Mouse (Mus musculus): ENCODE data around the gene Clec9a. TPM values are rescaled to one million over a fixed set of nuclear protein-coding genes. Genes with fewer than 3 reads are reported as not detected.

Clec9a gene
- polyA plus RNA-seq, 1 experiment from 2014 or later: 0.36 TPM

- Histone ChIP-seq H3K4me1 (ENCODE audit: control insufficient read depth, insufficient read depth, low read length) (no peaks in the 10 kb centered on the region; the same call in 1 of the 2 replicates), H3K27me3 (ENCODE audit: control insufficient read depth, insufficient read depth, low read length) (no peaks in the 10 kb centered on the region), H3K27ac (ENCODE audit: low read depth, low read length) (no peak overlapping the region), H3K9me3 (replicated peaks; ENCODE audit: control insufficient read depth, low read length) (no peaks in the 10 kb centered on the region), H3K4me3 (ENCODE audit: low read depth, low read length) (no peak overlapping the region), H3K9ac (ENCODE audit: low read depth, low read length) (no peak overlapping the region), H3K36me3 (ENCODE audit: control insufficient read depth, insufficient read depth, low read length) (no peaks in the 10 kb centered on the region), H3K4me2 (no peak overlapping the region)
- no peak for ATAC-seq (replicated peaks; ENCODE audit: insufficient number of reproducible peaks, low FRiP score, low TSS enrichment)
- WGBS (ENCODE audit: insufficient replicate concordance): 62% methylated on average over 3 of the region's 3 CpGs
Observed at GRCm38 (mm10) chr6:129383466-129383865, 25.2 kb upstream of the Clec9a start.

- Histone ChIP-seq H3K36me3 (ENCODE audit: control insufficient read depth, insufficient read depth, low read length) (no peaks in the 10 kb centered on the region), H3K4me3 (ENCODE audit: low read depth, low read length) (no peak overlapping the region), H3K27ac (ENCODE audit: low read depth, low read length) (no peak overlapping the region), H3K9me3 (replicated peaks; ENCODE audit: control insufficient read depth, low read length) (no peaks in the 10 kb centered on the region), H3K27me3 (ENCODE audit: control insufficient read depth, insufficient read depth, low read length) (no peaks in the 10 kb centered on the region), H3K4me2 (no peak overlapping the region), H3K9ac (ENCODE audit: low read depth, low read length) (no peak overlapping the region), H3K4me1 (ENCODE audit: control insufficient read depth, insufficient read depth, low read length) (no peaks in the 10 kb centered on the region; the same call in 1 of the 2 replicates)
- WGBS (ENCODE audit: insufficient replicate concordance): 62% methylated on average over 4 of the region's 4 CpGs
- no peak for ATAC-seq (replicated peaks; ENCODE audit: insufficient number of reproducible peaks, low FRiP score, low TSS enrichment)
Observed at GRCm38 (mm10) chr6:129385000-129385399, 23.7 kb upstream of the Clec9a start.

- Histone ChIP-seq H3K4me1 (ENCODE audit: control insufficient read depth, insufficient read depth, low read length) (no peaks in the 10 kb centered on the region; the same call in 1 of the 2 replicates), H3K27me3 (ENCODE audit: control insufficient read depth, insufficient read depth, low read length) (no peaks in the 10 kb centered on the region), H3K9ac (ENCODE audit: low read depth, low read length) (no peak within 1 kb of the TSS), H3K27ac (ENCODE audit: low read depth, low read length) (no peak within 1 kb of the TSS), H3K4me2 (no peak within 1 kb of the TSS), H3K36me3 (ENCODE audit: control insufficient read depth, insufficient read depth, low read length) (no peaks in the 10 kb centered on the region), H3K4me3 (ENCODE audit: low read depth, low read length) (no peak within 1 kb of the TSS), H3K9me3 (replicated peaks; ENCODE audit: control insufficient read depth, low read length) (no peaks in the 10 kb centered on the region)
- ATAC-seq (replicated peaks; ENCODE audit: insufficient number of reproducible peaks, low FRiP score, low TSS enrichment): no peak
- 77% methylated on average over 2 of the region's 2 CpGs for WGBS (ENCODE audit: insufficient replicate concordance)
Observed at GRCm38 (mm10) chr6:129385774-129386173, 22.9 kb upstream of the Clec9a start, which contains the start of gene Clec12b. Clec12b (minus strand) TSS chr6:129385874.

- H3K9me3 ChIP-seq (replicated peaks; ENCODE audit: control insufficient read depth, low read length): no peaks in the 10 kb centered on the region
- H3K4me2 ChIP-seq: no peak overlapping the region
- H3K4me3 ChIP-seq (ENCODE audit: low read depth, low read length): no peak overlapping the region
- no peaks in the 10 kb centered on the region for H3K4me1 ChIP-seq (ENCODE audit: control insufficient read depth, insufficient read depth, low read length)
- H3K27ac ChIP-seq (ENCODE audit: low read depth, low read length): no peak overlapping the region
- H3K36me3 ChIP-seq (ENCODE audit: control insufficient read depth, insufficient read depth, low read length): no peaks in the 10 kb centered on the region
- H3K27me3 ChIP-seq (ENCODE audit: control insufficient read depth, insufficient read depth, low read length): no peaks in the 10 kb centered on the region
- ATAC-seq (replicated peaks; ENCODE audit: insufficient number of reproducible peaks, low FRiP score, low TSS enrichment): no peak
- no peak overlapping the region for H3K9ac ChIP-seq (ENCODE audit: low read depth, low read length)
- WGBS (ENCODE audit: insufficient replicate concordance): 28% methylated on average over 2 of the region's 2 CpGs
Observed at GRCm38 (mm10) chr6:129393087-129393720, 15.5 kb upstream of the Clec9a start.

- no peak overlapping the region for H3K9ac ChIP-seq (ENCODE audit: low read depth, low read length)
- no peak overlapping the region for H3K27ac ChIP-seq (ENCODE audit: low read depth, low read length)
- 71% methylated on average over 6 of the region's 6 CpGs for WGBS (ENCODE audit: insufficient replicate concordance)
- no peaks in the 10 kb centered on the region for H3K9me3 ChIP-seq (replicated peaks; ENCODE audit: control insufficient read depth, low read length)
- H3K36me3 ChIP-seq (ENCODE audit: control insufficient read depth, insufficient read depth, low read length): no peaks in the 10 kb centered on the region
- no peak overlapping the region for H3K4me2 ChIP-seq
- H3K4me3 ChIP-seq (ENCODE audit: low read depth, low read length): no peak overlapping the region
- ATAC-seq (replicated peaks; ENCODE audit: insufficient number of reproducible peaks, low FRiP score, low TSS enrichment): no peak
- H3K27me3 ChIP-seq (ENCODE audit: control insufficient read depth, insufficient read depth, low read length): no peaks in the 10 kb centered on the region
- no peaks in the 10 kb centered on the region for H3K4me1 ChIP-seq (ENCODE audit: control insufficient read depth, insufficient read depth, low read length)
Observed at GRCm38 (mm10) chr6:129393732-129394131, 14.9 kb upstream of the Clec9a start.

GRCm38 (mm10) chr6:129396997-129397396 lies 11.7 kb upstream of the Clec9a start, which contains the start of gene Clec1b:
Clec1b (plus strand) TSS chr6:129397297.
- Histone ChIP-seq H3K4me2 (no peak within 1 kb of the TSS), H3K36me3 (ENCODE audit: control insufficient read depth, insufficient read depth, low read length) (no peaks in the 10 kb centered on the region), H3K27ac (ENCODE audit: low read depth, low read length) (no peak within 1 kb of the TSS), H3K4me3 (ENCODE audit: low read depth, low read length) (no peak within 1 kb of the TSS), H3K9ac (ENCODE audit: low read depth, low read length) (no peak within 1 kb of the TSS), H3K27me3 (ENCODE audit: control insufficient read depth, insufficient read depth, low read length) (no peaks in the 10 kb centered on the region), H3K4me1 (ENCODE audit: control insufficient read depth, insufficient read depth, low read length) (0 out of 2 replicates have a peak, but pooled peaks cover 3% of the 10 kb centered on the region), H3K9me3 (replicated peaks; ENCODE audit: control insufficient read depth, low read length) (no peaks in the 10 kb centered on the region)
- 61% methylated on average over 8 of the region's 8 CpGs for WGBS (ENCODE audit: insufficient replicate concordance)
- no peak for ATAC-seq (replicated peaks; ENCODE audit: insufficient number of reproducible peaks, low FRiP score, low TSS enrichment)

- H3K9ac ChIP-seq (ENCODE audit: low read depth, low read length): no peak overlapping the region
- H3K4me3 ChIP-seq (ENCODE audit: low read depth, low read length): no peak overlapping the region
- no peaks in the 10 kb centered on the region for H3K36me3 ChIP-seq (ENCODE audit: control insufficient read depth, insufficient read depth, low read length)
- H3K4me1 ChIP-seq (ENCODE audit: control insufficient read depth, insufficient read depth, low read length): 0 out of 2 replicates have a peak, but pooled peaks cover 3% of the 10 kb centered on the region
- no peak overlapping the region for H3K4me2 ChIP-seq
- ATAC-seq (replicated peaks; ENCODE audit: insufficient number of reproducible peaks, low FRiP score, low TSS enrichment): no peak
- WGBS (ENCODE audit: insufficient replicate concordance): 48% methylated on average over 6 of the region's 6 CpGs
- no peak overlapping the region for H3K27ac ChIP-seq (ENCODE audit: low read depth, low read length)
- H3K9me3 ChIP-seq (replicated peaks; ENCODE audit: control insufficient read depth, low read length): no peaks in the 10 kb centered on the region
- H3K27me3 ChIP-seq (ENCODE audit: control insufficient read depth, insufficient read depth, low read length): no peaks in the 10 kb centered on the region
Observed at GRCm38 (mm10) chr6:129399945-129400344, 8.7 kb upstream of the Clec9a start.

GRCm38 (mm10) chr6:129402404-129402803 lies 6.3 kb upstream of the Clec9a start:
- Histone ChIP-seq H3K9ac (ENCODE audit: low read depth, low read length) (no peak overlapping the region), H3K27ac (ENCODE audit: low read depth, low read length) (no peak overlapping the region), H3K36me3 (ENCODE audit: control insufficient read depth, insufficient read depth, low read length) (no peaks in the 10 kb centered on the region), H3K27me3 (ENCODE audit: control insufficient read depth, insufficient read depth, low read length) (no peaks in the 10 kb centered on the region), H3K4me3 (ENCODE audit: low read depth, low read length) (no peak overlapping the region), H3K9me3 (replicated peaks; ENCODE audit: control insufficient read depth, low read length) (no peaks in the 10 kb centered on the region), H3K4me1 (ENCODE audit: control insufficient read depth, insufficient read depth, low read length) (peaks cover 3% of the 10 kb centered on the region; the same call in 1 of the 2 replicates), H3K4me2 (no peak overlapping the region)
- 86% methylated on average over 2 of the region's 2 CpGs for WGBS (ENCODE audit: insufficient replicate concordance)
- ATAC-seq (replicated peaks; ENCODE audit: insufficient number of reproducible peaks, low FRiP score, low TSS enrichment): no peak

GRCm38 (mm10) chr6:129403391-129403790 lies 5.3 kb upstream of the Clec9a start:
- no peak overlapping the region for H3K4me3 ChIP-seq (ENCODE audit: low read depth, low read length)
- no peaks in the 10 kb centered on the region for H3K27me3 ChIP-seq (ENCODE audit: control insufficient read depth, insufficient read depth, low read length)
- WGBS (ENCODE audit: insufficient replicate concordance): 85% methylated on average over 6 of the region's 6 CpGs
- no peak overlapping the region for H3K4me2 ChIP-seq
- H3K9ac ChIP-seq (ENCODE audit: low read depth, low read length): no peak overlapping the region
- no peak for ATAC-seq (replicated peaks; ENCODE audit: insufficient number of reproducible peaks, low FRiP score, low TSS enrichment)
- H3K4me1 ChIP-seq (ENCODE audit: control insufficient read depth, insufficient read depth, low read length): peaks cover 3% of the 10 kb centered on the region; the same call in 1 of the 2 replicates
- no peak overlapping the region for H3K27ac ChIP-seq (ENCODE audit: low read depth, low read length)
- H3K9me3 ChIP-seq (replicated peaks; ENCODE audit: control insufficient read depth, low read length): no peaks in the 10 kb centered on the region
- no peaks in the 10 kb centered on the region for H3K36me3 ChIP-seq (ENCODE audit: control insufficient read depth, insufficient read depth, low read length)
